Mouse (Mus musculus) forebrain, embryonic 10.5 days (tissue): ENCODE measurements around the gene C2cd4a. TPM values are rescaled to one million over a fixed set of nuclear protein-coding genes. Genes with fewer than 3 reads are reported as not detected.

ENCODE experiments used
- DNase-seq: peaks from one replicate; pipeline ENCODE4 v3.0.0-alpha.2; 2017; ENCODE audit warnings: low spot score; ENCODE audit errors: extremely low spot score
- H3K27ac ChIP-seq: fragments of 300-500 bp; sonication (generic); 2 replicates; pipeline ENCODE4 v1.5.1; 2016; ENCODE audit warnings: mild to moderate bottlenecking
- H3K27me3 ChIP-seq: fragments of 300-500 bp; sonication (generic); 2 replicates; pipeline ENCODE4 v1.6.1; 2016; ENCODE audit warnings: mild to moderate bottlenecking; ENCODE audit not compliant: poor library complexity, severe bottlenecking
- H3K36me3 ChIP-seq: fragments of 300-500 bp; sonication (generic); replicated peaks from 2 replicates; pipeline ENCODE4 v1.6.1; 2016; ENCODE audit warnings: mild to moderate bottlenecking, moderate library complexity
- H3K4me1 ChIP-seq: fragments of 300-500 bp; sonication (generic); 2 replicates; pipeline ENCODE4 v1.6.1; 2016
- H3K4me3 ChIP-seq: fragments of 300-500 bp; sonication (generic); 2 replicates; pipeline ENCODE4 v1.5.1; 2016; ENCODE audit warnings: mild to moderate bottlenecking, moderate library complexity
- H3K9me3 ChIP-seq: fragments of 300-500 bp; sonication (generic); 2 replicates; pipeline ENCODE4 v1.6.1; 2016; ENCODE audit warnings: mild to moderate bottlenecking, moderate library complexity
- WGBS: fragments of 180-500 bp; shearing (Covaris S2); methylation state at CpG from one replicate; pipeline ENCODE4 v1.1.7; 2016; 5-methylcytosine and 5-hydroxymethylcytosine counted together
- polyA plus RNA-seq: library from polyadenylated mRNA; unstranded; fragments of >200 nt; fragmentation: Nextera tagmentation; extraction: Ambion mirVana; gene quantifications from 2 replicates; pipeline ENCODE4 v1.2.1, GENCODE M21; 2016

Gene C2cd4a
- polyA plus RNA-seq, 1 experiment from 2014 or later, result not detected

DNA sequence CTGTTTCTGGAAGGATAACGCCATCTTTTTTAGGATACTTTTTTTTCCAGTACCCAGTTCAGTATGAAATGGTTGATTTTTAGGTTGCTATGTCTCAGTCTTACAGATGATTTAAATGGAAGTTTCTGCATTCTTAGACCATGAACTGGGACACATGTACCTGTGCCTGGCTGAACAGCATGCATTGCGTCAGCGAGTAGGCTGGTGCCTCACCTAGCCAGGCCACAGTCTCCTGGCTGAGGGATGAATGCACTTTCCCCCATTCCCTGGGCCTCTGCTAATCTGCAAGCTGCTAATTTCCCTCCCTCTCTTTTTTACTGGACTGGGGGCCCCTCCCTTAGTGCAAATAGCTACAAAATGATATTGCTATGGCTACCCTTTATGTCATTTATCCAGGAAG, 17.7 kb upstream of the C2cd4a start:
- WGBS, result 94% methylated on average over 3 of the region's 3 CpGs

DNA sequence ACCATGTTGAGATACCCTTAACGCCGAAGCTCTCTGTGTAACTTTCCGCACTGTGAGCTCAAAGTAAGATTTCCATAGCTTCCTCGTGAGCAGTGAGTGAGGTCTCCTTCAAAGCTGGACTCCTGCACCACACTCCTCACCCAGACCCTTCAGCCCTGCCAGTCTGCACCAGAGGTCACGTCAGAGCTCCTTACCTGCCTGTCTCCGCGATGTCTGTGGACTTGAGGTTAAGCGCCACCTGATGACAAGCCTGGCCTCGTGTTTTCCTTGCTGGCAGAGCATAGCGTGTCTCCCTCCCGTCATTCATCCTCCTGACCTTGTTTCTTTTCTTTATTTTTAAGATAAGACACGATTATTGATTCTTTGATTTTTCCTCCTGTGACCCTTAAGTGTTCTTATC, 17.3 kb upstream of the C2cd4a start:
- H3K4me3 ChIP-seq, result no peak overlapping the region
- H3K27ac ChIP-seq, result no peak overlapping the region
- no peaks in the 10 kb centered on the region for H3K27me3 ChIP-seq
- DNase-seq, result no peak
- WGBS, result 86% methylated on average over 12 of the region's 12 CpGs
- no peaks in the 10 kb centered on the region for H3K9me3 ChIP-seq
- H3K36me3 ChIP-seq, result no peaks in the 10 kb centered on the region; the same call in 1 of the 2 replicates
- H3K4me1 ChIP-seq, result no peaks in the 10 kb centered on the region

More for the DNA sequence above, 17.7 kb upstream of the C2cd4a start:
- Histone ChIP-seq H3K4me3 (no peak overlapping the region), H3K27ac (no peak overlapping the region), H3K36me3 (peaks cover 2% of the 10 kb centered on the region), H3K9me3 (no peaks in the 10 kb centered on the region), H3K27me3 (no peaks in the 10 kb centered on the region), H3K4me1 (no peaks in the 10 kb centered on the region)
- no peak for DNase-seq

DNA sequence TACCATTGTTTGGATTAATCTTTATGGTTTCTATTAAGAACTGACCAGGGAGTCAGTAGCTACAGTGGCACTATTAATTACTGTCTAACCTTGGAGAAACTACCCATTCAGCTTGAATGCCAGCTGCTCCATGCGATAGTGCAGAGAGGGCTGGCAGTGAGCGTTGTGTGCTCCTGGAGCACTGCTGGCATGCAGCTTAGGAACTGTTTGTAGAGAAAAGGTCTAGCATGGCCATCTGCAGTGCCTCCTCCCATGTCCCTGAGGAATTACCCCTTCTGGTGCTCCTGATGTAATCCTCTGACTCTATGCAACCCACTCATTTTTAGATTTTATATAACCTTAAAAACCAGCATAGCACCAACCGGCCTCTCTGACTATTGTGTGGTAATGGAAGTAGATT, 15.5 kb upstream of the C2cd4a start:
- WGBS, result 94% methylated on average over 3 of the region's 3 CpGs
- H3K4me1 ChIP-seq, result no peaks in the 10 kb centered on the region
- H3K36me3 ChIP-seq, result no peaks in the 10 kb centered on the region; the same call in 1 of the 2 replicates
- no peaks in the 10 kb centered on the region for H3K9me3 ChIP-seq
- H3K27ac ChIP-seq, result no peak overlapping the region
- no peaks in the 10 kb centered on the region for H3K27me3 ChIP-seq
- no peak for DNase-seq
- H3K4me3 ChIP-seq, result no peak overlapping the region

DNA sequence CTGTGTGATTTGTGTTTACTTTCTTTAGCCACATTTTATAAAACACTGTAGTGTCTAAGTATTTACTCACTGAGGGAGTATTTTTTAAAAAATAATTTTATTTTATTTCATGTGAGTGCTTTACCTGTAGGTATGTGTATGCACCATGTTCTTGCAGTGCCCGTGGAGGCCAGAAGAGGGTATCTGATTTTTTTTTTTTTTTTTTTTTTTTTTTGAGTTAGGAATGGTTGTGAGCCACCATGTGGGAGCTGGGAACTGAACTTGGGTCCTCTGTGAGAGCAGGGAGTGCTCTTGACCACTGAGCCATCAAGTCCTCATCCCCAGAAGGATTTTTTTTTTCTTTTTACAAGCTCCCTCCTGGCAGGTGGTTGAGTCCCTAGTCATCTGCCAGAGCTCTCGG, 14.0 kb upstream of the C2cd4a start:
- WGBS, result 93% methylated on average over 2 of the region's 2 CpGs
- Histone ChIP-seq H3K27ac (no peak overlapping the region), H3K27me3 (no peaks in the 10 kb centered on the region), H3K9me3 (no peaks in the 10 kb centered on the region), H3K4me1 (peaks cover 2% of the 10 kb centered on the region), H3K4me3 (no peak overlapping the region), H3K36me3 (no peaks in the 10 kb centered on the region; the same call in 1 of the 2 replicates)
- no peak for DNase-seq

DNA sequence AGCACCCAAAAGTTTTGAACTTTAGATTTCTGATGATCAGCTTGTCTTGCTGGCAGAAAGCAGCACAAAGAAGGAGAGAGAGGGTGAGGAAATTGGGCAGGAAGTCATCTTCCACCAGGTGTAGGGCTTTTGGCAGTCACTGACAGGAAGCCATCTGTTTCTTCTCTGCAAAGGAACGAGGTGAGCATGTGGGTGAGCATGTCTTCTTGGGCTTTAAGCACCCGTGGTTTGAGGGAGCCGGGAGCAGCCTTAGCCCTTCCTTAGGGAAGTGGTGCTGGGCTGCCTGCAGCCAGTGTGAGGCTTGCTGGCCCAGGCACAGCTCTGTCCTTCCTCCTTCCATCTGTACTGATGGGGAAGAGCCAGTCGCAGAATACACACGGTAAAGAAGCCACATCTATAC, 13.5 kb upstream of the C2cd4a start:
- Histone ChIP-seq H3K4me3 (no peak overlapping the region), H3K9me3 (no peaks in the 10 kb centered on the region), H3K27me3 (no peaks in the 10 kb centered on the region), H3K4me1 (peaks cover 6% of the 10 kb centered on the region), H3K36me3 (no peaks in the 10 kb centered on the region; the same call in 1 of the 2 replicates), H3K27ac (no peak overlapping the region)
- 90% methylated on average over 5 of the region's 5 CpGs for WGBS
- DNase-seq, result no peak

DNA sequence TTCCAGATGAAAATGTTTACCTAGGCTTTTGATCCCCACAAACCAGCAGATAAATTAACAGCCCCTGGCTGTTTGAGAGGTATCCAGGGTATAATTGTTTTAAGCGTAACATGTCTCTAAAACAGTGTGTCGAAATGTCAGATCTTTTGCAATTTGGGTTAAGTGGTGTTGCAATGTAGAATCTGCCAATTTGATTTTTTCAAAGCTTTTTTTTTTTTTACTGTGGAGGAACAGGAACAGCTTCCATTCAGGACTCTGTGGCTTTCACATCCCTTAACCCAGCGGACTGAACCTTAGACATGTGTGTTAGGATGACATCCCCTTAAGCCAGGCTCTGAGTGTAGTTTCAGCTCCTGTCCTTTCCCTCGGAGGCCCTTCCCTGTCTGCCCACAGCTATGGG, 12.9 kb upstream of the C2cd4a start:
- no peaks in the 10 kb centered on the region for H3K9me3 ChIP-seq
- WGBS, result 93% methylated on average over 4 of the region's 4 CpGs
- no peaks in the 10 kb centered on the region for H3K27me3 ChIP-seq
- H3K36me3 ChIP-seq, result no peaks in the 10 kb centered on the region; the same call in 1 of the 2 replicates
- no peak for DNase-seq
- H3K4me3 ChIP-seq, result no peak overlapping the region
- peaks cover 7% of the 10 kb centered on the region for H3K4me1 ChIP-seq
- no peak overlapping the region for H3K27ac ChIP-seq

DNA sequence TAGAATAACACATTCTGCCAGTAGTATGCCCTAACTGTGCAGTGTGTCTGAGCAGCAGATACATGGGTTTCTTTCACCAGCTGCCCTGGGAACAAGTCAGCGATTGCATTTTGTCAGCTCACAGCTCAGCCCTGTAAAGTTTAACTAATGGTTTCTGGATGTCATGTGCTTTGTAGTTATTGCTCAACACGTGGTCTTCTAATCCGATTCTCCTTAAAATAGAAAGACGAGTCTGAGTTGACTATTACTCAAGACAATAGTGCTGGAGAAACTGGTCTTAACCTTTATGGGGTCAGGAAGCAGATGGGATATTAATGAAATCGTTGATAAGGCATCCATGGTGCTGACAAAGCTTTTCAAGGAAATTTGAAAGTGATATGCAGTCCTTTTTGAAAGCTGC, 10.7 kb upstream of the C2cd4a start:
- 87% methylated on average over 5 of the region's 5 CpGs for WGBS
- no peaks in the 10 kb centered on the region for H3K27me3 ChIP-seq

DNA sequence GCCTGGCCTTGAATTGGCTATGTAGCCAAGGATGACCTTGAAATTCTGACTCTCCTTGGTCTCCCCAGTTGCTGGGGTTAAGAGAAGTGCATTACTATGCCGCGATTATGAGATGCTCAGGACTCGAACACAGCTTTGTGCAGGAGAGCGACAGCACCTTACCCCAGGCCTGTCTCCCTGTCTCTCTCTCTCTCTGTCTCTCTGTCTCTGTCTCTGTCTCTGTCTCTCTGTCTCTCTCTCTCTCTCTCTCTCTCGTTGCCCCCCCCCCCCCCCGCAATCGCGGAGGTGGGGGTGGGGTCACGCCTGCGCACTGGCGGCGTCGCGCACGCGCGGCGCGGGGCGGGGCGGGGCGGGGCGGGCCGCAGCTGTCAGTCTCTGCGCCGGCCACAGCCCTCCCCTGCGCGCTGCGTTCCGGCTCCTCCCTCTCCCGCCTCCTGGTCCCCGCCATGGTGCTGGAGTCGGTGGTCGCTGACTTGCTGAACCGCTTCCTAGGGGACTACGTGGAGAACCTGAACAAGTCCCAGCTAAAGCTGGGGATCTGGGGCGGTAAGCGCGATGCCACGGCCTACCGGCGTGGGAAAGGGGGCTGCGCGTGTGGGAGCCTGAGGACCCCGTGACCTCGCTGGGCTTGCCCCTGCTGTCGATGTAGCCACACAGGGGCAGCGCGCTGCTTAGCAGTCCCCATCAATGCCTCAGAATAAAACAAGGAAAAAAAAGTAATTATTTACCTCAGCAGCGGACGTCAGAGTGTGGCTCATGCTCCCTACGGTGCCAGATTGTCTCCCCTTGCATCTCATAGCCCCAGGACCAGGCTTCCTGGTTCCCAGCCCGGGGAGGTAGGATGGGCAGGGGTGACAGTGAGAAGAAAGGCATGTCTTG, 8.1 kb upstream of the C2cd4a start, which contains the start of gene Vps13c:
TSS of gene Vps13c (plus strand) at position 416 of the 879 bp plus-strand sequence.
- H3K4me3 ChIP-seq, result peak within 1 kb of the TSS; percentile 80
- no peaks in the 10 kb centered on the region for H3K9me3 ChIP-seq
- WGBS, result 0% methylated on average over 39 of the region's 53 CpGs
- H3K4me1 ChIP-seq, result peaks cover 11% of the 10 kb centered on the region
- no peaks in the 10 kb centered on the region for H3K36me3 ChIP-seq
- no peaks in the 10 kb centered on the region for H3K27me3 ChIP-seq
- peak within 1 kb of the TSS; percentile 91 for H3K27ac ChIP-seq
- peak; percentile 86 for DNase-seq

More for the DNA sequence above, 10.7 kb upstream of the C2cd4a start:
- no peak for DNase-seq
- no peak overlapping the region for H3K4me3 ChIP-seq
- no peaks in the 10 kb centered on the region; the same call in 1 of the 2 replicates for H3K36me3 ChIP-seq
- no peaks in the 10 kb centered on the region for H3K9me3 ChIP-seq
- H3K4me1 ChIP-seq, result peaks cover 11% of the 10 kb centered on the region
- no peak overlapping the region for H3K27ac ChIP-seq

DNA sequence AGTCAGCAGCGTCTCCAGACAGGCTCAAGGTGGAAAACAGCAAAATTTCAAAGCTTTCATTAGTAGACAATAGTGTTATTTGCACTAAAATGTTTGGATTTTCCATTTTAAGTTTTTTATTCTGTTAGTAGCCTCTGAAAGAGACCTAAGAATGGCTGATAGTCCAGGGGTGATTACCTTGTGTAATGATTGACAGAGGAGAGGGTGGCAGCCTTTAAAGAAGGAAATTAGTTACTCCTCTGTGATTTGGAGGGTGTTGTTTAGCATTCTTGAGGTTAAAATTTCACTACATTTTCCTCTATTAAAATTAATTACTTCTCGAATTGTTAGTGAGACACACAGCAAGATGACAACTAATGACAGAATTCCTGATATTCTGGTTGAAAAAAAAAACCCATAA, 5.2 kb upstream of the C2cd4a start:
- DNase-seq, result no peak
- H3K9me3 ChIP-seq, result no peaks in the 10 kb centered on the region
- 83% methylated on average over 2 of the region's 2 CpGs for WGBS

DNA sequence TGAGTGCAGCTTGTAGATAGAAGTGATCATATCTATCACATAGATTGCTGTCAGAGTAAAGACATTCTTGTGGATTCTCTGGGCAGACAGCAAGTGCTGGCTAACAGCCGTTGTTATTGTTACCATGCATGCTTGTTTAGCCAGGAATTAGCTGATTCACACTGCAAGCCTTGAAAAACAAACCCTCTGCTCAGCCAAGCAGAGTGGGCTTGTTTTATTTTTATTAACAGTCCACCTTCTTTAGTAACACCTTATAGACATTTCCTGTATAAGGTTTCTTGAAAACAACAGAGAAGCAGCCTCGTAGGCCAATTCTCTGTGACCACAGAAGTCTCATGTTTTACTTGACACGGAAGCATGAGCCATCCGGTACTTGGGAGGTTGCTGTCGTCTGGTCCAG, 2.4 kb upstream of the C2cd4a start:
- Histone ChIP-seq H3K36me3 (no peaks in the 10 kb centered on the region), H3K4me3 (no peak overlapping the region), H3K4me1 (peaks cover 21% of the 10 kb centered on the region), H3K27ac (no peak overlapping the region), H3K9me3 (no peaks in the 10 kb centered on the region), H3K27me3 (peaks cover 45% of the 10 kb centered on the region)
- DNase-seq, result no peak
- 89% methylated on average over 5 of the region's 5 CpGs for WGBS

More for the DNA sequence above, 5.2 kb upstream of the C2cd4a start:
- H3K4me1 ChIP-seq, result peaks cover 13% of the 10 kb centered on the region
- no peak overlapping the region for H3K27ac ChIP-seq
- no peak overlapping the region for H3K4me3 ChIP-seq
- peaks cover 17% of the 10 kb centered on the region for H3K27me3 ChIP-seq
- no peaks in the 10 kb centered on the region for H3K36me3 ChIP-seq

DNA sequence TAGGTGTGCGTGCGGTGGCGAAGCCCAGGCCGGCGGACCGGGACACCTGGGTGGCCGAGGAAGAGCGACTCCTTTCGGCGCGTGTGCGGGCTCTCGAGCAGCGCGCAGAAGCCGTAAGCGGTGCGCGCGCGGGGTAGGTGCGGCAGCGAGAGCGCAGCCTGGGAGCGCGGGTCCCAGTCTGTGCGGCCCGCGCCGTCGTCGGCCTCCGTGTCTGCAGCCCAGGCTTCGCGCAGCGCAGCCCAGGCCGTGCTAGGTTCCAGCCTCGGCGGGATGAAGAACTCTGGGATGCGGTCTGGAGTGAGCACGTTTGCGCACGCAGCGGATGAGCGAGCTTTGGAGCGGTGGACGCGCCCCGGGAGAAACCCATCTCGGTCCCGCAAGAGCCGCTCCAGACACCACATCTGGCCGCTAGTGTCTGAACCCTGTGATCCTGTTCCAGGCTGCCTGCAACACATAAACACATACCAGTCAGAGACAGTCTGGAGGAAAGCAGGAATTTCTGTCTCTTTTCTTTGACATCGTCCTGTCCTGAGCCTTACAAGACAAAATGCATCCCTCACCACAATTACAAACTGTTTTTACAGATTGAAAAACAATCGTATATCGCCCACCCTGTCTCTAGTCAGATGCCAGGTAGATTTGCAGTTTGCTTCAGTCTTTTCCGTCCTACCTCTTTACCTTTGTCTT, 628 bp downstream of the C2cd4a start:
- DNase-seq, result peak; percentile 30
- WGBS, result 1% methylated on average over 57 of the region's 57 CpGs
- H3K27ac ChIP-seq, result peak overlapping the region; percentile 59; the same call in 1 of the 2 replicates
- peaks cover 61% of the 10 kb centered on the region for H3K27me3 ChIP-seq
- H3K4me1 ChIP-seq, result peaks cover 21% of the 10 kb centered on the region
- peak overlapping the region; percentile 58 for H3K4me3 ChIP-seq
- H3K36me3 ChIP-seq, result no peaks in the 10 kb centered on the region
- no peaks in the 10 kb centered on the region for H3K9me3 ChIP-seq

DNA sequence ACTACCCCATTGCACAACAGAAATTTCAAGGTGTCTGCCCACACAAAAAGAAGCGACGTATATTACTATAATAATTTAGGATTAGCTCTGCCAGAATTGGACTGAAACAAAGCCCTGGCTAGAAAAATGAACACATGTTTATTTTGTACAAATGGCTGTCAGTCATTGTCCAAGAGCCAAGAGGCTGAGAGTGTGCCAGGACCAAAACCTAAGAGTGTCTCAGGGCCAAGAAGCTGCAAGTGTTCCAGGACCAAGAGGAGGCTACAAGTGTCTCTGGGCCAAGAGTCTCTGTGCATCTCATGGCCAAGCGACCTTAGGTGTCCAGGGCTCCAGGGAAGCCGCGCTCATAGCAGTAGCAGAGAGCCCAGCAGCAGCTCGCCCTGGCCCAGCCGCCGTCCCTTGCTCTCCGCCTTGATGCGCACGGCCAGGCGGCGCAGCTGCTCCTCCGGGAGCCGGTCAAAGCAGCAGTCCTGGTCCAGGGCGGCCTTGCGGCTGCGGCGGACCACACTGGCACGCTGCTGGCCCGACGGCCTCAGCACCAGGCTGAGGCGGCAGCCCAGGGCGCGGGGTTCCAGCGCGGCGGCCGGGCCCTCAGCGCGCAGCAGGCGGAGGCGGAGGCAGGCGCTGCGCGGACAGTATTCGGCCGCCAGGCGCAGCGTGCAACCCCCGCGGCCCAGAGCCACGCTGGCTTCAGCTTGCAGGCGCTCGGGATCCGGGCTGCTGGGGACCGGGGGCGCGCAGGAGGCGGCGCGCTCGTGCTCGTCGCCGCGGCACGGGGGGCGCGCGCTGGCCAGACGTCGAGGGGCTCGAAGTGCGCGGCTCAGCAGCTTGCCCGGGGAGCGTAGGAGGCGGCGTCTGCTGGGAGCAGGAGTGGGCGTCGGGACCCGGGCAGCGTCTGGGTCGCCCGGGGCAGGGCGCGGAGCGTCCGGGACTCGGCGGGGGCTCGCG, 1.4 kb downstream of the C2cd4a start:
- no peaks in the 10 kb centered on the region for H3K9me3 ChIP-seq
- peak; percentile 45 for DNase-seq
- WGBS, result 2% methylated on average over 84 of the region's 84 CpGs
- H3K4me3 ChIP-seq, result peak overlapping the region; percentile 58
- H3K36me3 ChIP-seq, result no peaks in the 10 kb centered on the region
- H3K4me1 ChIP-seq, result peaks cover 21% of the 10 kb centered on the region
- peaks cover 61% of the 10 kb centered on the region for H3K27me3 ChIP-seq
- peak overlapping the region; percentile 59; the same call in 1 of the 2 replicates for H3K27ac ChIP-seq
